Mouse (Mus musculus) stomach, embryonic 15.5 days (tissue): ENCODE measurements around the gene Pes1. TPM values are rescaled to one million over a fixed set of nuclear protein-coding genes. Genes with fewer than 3 reads are reported as not detected.
A peak's percentile ranks its signal among the peaks of the same experiment; 100 is the strongest.
"Not testable (repeated sequence)": the region's sequence is repeated elsewhere in the genome, so short reads cannot be mapped to it uniquely, and the experiment has no call there.

Source experiments
- ATAC-seq: fragments of 200-750 bp; cut with Nextera tagmentation; 2 replicates; pipeline ENCODE4 v1.8.0; 2017; ENCODE audit warnings: low read depth, moderate number of reproducible peaks, moderate TSS enrichment; ENCODE audit not compliant: insufficient read depth, low FRiP score
- H3K27ac ChIP-seq: fragments of 300-500 bp; sonication (generic); 2 replicates; pipeline ENCODE4 v1.5.1; 2015; ENCODE audit warnings: mild to moderate bottlenecking, inconsistent platforms
- H3K27me3 ChIP-seq: fragments of 300-500 bp; sonication (generic); replicated peaks from 2 replicates; pipeline ENCODE4 v1.6.1; 2015; ENCODE audit warnings: inconsistent platforms
- H3K36me3 ChIP-seq: fragments of 300-500 bp; sonication (generic); 2 replicates; pipeline ENCODE4 v1.6.1; 2015; ENCODE audit warnings: inconsistent platforms
- H3K4me1 ChIP-seq: fragments of 300-500 bp; sonication (generic); 2 replicates; pipeline ENCODE4 v1.6.1; 2015; ENCODE audit warnings: inconsistent platforms
- H3K4me2 ChIP-seq: fragments of 300-500 bp; sonication (generic); 2 replicates; pipeline ENCODE4 v1.6.1; 2015; ENCODE audit warnings: mild to moderate bottlenecking, inconsistent platforms
- H3K4me3 ChIP-seq: fragments of 300-500 bp; sonication (generic); replicated peaks from 2 replicates; pipeline ENCODE4 v1.5.1; 2015; ENCODE audit warnings: inconsistent platforms
- H3K9ac ChIP-seq: fragments of 300-500 bp; sonication (generic); 2 replicates; pipeline ENCODE4 v1.6.1; 2015; ENCODE audit warnings: inconsistent platforms
- H3K9me3 ChIP-seq: fragments of 300-500 bp; sonication (generic); 2 replicates; pipeline ENCODE4 v1.6.1; 2016; ENCODE audit warnings: inconsistent platforms
- WGBS: fragments of 180-500 bp; shearing (Covaris S2); methylation state at CpG from one replicate; pipeline ENCODE4 v1.1.7; 2015; 5-methylcytosine and 5-hydroxymethylcytosine counted together
- polyA plus RNA-seq: library from polyadenylated mRNA; unstranded; fragments of >200 nt; fragmentation: Nextera tagmentation; extraction: Ambion mirVana; gene quantifications from 2 replicates; pipeline ENCODE4 v1.2.1, GENCODE M21; 2015

Pes1 gene
- polyA plus RNA-seq, 1 experiment from 2014 or later = 75.6 TPM

- Histone ChIP-seq H3K4me1 (peaks cover 2% of the 10 kb centered on the region; the same call in 1 of the 2 replicates), H3K9ac (no peak overlapping the region), H3K27ac (no peak overlapping the region), H3K4me2 (no peak overlapping the region), H3K36me3 (no peaks in the 10 kb centered on the region), H3K4me3 (no peak overlapping the region), H3K27me3 (peaks cover 8% of the 10 kb centered on the region), H3K9me3 (no peaks in the 10 kb centered on the region)
- 63% methylated on average over 6 of the region's 6 CpGs for WGBS
- ATAC-seq = no peak
These were observed 29.4 kb downstream of the Pes1 start for GRCm38 (mm10) chr11:3993132-3993531.

DNA sequence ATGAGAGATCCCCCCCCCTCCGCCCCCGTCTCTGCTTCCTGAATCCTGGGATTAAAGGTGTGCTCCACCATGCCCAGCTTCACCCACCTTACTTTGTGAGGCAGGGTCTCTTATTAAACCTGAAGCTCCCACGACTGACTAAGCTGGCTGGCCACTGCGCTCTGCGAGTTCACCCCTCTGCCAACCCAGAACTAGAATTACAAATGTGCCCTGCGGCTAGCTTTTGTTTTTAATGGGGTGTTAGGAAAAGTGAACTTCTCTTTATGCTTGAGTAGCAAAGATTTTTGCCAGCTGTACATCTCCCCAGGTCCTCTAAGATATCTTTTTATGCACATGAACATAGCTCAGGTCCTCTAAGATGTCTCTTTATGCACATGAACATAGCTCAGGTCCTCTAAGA is 30.1 kb downstream of the Pes1 start:
- H3K4me3 ChIP-seq = no peak overlapping the region
- peaks cover 16% of the 10 kb centered on the region for H3K27me3 ChIP-seq
- H3K27ac ChIP-seq = no peak overlapping the region
- 84% methylated on average over 6 of the region's 6 CpGs for WGBS
- no peaks in the 10 kb centered on the region for H3K9me3 ChIP-seq
- H3K4me1 ChIP-seq = peaks cover 7% of the 10 kb centered on the region; the same call in 1 of the 2 replicates
- no peak overlapping the region for H3K9ac ChIP-seq
- no peak for ATAC-seq
- no peaks in the 10 kb centered on the region for H3K36me3 ChIP-seq
- H3K4me2 ChIP-seq = no peak overlapping the region

- Histone ChIP-seq H3K4me2 (no peak overlapping the region), H3K4me1 (peaks cover 7% of the 10 kb centered on the region; the same call in 1 of the 2 replicates), H3K4me3 (no peak overlapping the region), H3K36me3 (no peaks in the 10 kb centered on the region), H3K27me3 (peaks cover 25% of the 10 kb centered on the region), H3K9me3 (no peaks in the 10 kb centered on the region), H3K9ac (no peak overlapping the region), H3K27ac (no peak overlapping the region)
- no peak for ATAC-seq
- 80% methylated on average over 5 of the region's 5 CpGs for WGBS
These were observed 31.7 kb downstream of the Pes1 start for GRCm38 (mm10) chr11:3995511-3995910.

DNA sequence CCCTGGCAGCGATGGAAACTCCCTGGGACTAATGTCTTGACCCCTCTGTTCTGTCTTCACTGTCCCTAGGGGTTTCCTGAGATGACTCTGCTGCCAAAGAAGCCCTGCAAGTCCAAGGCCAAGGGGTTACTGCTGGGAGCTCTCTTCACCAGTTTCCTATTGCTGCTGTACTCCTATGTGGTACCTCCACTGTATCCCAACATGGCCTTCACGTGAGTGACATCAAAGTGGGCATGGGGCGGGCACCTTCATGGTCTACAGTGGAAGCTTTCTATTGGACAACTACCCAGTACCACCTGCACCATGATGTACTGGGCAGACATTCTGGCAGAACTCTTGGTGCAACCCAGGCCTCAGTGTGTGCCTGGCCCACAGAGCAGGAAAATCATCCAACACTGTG is 33.1 kb downstream of the Pes1 start:
- no peaks in the 10 kb centered on the region for H3K36me3 ChIP-seq
- WGBS = 83% methylated on average over 3 of the region's 3 CpGs
- no peak overlapping the region for H3K27ac ChIP-seq
- no peak for ATAC-seq
- no peaks in the 10 kb centered on the region for H3K9me3 ChIP-seq
- H3K9ac ChIP-seq = no peak overlapping the region
- peaks cover 25% of the 10 kb centered on the region for H3K27me3 ChIP-seq
- no peak overlapping the region for H3K4me2 ChIP-seq
- H3K4me1 ChIP-seq = peaks cover 7% of the 10 kb centered on the region; the same call in 1 of the 2 replicates
- H3K4me3 ChIP-seq = no peak overlapping the region

DNA sequence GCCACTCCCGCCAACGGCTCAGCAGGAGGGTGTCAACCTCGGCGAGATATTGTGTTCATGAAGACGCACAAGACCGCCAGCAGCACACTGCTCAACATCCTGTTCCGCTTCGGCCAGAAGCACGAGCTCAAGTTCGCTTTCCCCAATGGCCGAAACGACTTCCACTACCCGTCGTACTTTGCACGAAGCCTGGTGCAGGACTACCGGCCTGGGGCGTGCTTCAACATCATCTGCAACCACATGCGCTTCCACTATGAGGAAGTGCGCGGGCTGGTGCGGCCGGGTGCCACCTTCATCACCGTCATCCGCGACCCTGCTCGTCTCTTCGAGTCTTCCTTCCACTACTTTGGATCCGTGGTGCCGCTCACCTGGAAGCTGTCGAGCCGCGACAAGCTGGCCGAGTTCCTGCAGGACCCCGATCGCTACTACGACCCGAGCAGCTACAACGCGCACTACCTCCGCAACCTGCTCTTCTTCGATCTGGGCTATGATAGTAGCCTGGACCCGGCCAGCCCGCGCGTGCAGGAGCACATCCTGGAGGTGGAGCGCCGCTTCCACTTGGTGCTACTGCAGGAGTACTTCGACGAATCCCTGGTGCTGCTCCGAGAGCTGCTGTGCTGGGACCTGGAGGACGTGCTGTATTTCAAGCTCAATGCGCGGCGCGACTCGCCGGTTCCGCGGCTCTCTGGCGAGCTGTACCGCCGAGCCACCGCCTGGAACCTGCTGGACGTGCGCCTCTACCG is 34.4 kb downstream of the Pes1 start:
- no peak for ATAC-seq
- 12% methylated on average over 66 of the region's 66 CpGs for WGBS

DNA sequence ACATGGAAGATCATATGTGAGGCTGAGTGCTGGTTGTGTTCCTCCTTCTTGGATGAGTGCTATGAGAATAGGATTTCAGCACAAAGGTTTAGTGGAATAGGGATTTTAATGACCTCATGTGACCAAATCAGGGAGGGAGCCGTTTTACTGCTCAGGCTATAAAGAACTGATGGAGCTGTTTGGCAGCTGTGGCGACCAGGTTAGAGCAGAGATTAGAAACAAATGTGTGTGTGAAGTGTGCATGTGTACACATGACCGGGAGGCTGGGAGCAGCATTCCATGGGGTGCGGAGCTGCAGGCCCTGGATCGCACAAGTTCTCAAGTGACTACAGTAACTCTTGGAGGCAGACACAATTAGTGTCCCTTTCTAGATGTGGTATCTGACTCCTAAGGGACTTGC is 35.8 kb downstream of the Pes1 start:
- 66% methylated on average over 5 of the region's 5 CpGs for WGBS
- peaks cover 25% of the 10 kb centered on the region for H3K27me3 ChIP-seq
- H3K9me3 ChIP-seq = no peaks in the 10 kb centered on the region
- no peak overlapping the region for H3K4me3 ChIP-seq
- no peak overlapping the region for H3K27ac ChIP-seq
- peaks cover 7% of the 10 kb centered on the region; the same call in 1 of the 2 replicates for H3K4me1 ChIP-seq
- H3K36me3 ChIP-seq = no peaks in the 10 kb centered on the region
- no peak overlapping the region for H3K4me2 ChIP-seq
- ATAC-seq = no peak
- no peak overlapping the region for H3K9ac ChIP-seq

More for the DNA sequence above, 34.4 kb downstream of the Pes1 start:
- no peaks in the 10 kb centered on the region for H3K9me3 ChIP-seq
- no peaks in the 10 kb centered on the region for H3K36me3 ChIP-seq
- H3K9ac ChIP-seq = no peak overlapping the region
- peaks cover 25% of the 10 kb centered on the region for H3K27me3 ChIP-seq
- peak overlapping the region; percentile 26 for H3K4me3 ChIP-seq
- H3K4me2 ChIP-seq = peak overlapping the region; percentile 52
- no peak overlapping the region for H3K27ac ChIP-seq
- H3K4me1 ChIP-seq = peaks cover 7% of the 10 kb centered on the region; the same call in 1 of the 2 replicates

DNA sequence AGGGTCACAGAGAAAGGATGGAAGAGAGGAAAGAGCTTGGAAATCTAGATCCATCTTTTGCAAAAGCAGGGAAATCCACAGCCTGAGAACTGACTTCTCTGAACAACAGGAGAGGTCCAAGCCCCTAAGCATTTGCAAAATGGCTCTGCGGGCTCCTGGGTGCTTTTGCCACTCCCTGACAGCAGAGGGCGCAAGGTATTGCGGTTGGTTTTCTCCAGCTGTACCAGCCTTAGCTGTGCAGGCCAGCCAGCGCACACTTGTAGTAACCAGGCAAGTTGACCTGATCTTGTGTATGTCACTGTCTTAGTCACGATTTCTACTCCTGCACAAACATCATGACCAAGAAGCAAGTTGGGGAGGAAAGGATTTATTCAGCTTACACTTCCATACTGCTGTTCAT is 37.8 kb downstream of the Pes1 start:
- no peak overlapping the region for H3K27ac ChIP-seq
- no peak for ATAC-seq
- WGBS = 7% methylated on average over 5 of the region's 5 CpGs
- H3K4me2 ChIP-seq = no peak overlapping the region
- H3K9ac ChIP-seq = no peak overlapping the region
- no peak overlapping the region for H3K4me3 ChIP-seq
- peaks cover 25% of the 10 kb centered on the region for H3K27me3 ChIP-seq
- peaks cover 7% of the 10 kb centered on the region; the same call in 1 of the 2 replicates for H3K4me1 ChIP-seq
- no peaks in the 10 kb centered on the region for H3K9me3 ChIP-seq
- no peaks in the 10 kb centered on the region for H3K36me3 ChIP-seq

- Histone ChIP-seq H3K4me3 (no peak overlapping the region), H3K36me3 (no peaks in the 10 kb centered on the region), H3K9me3 (no peaks in the 10 kb centered on the region), H3K27me3 (no peaks in the 10 kb centered on the region), H3K27ac (no peak overlapping the region), H3K4me2 (no peak overlapping the region), H3K9ac (no peak overlapping the region), H3K4me1 (no peaks in the 10 kb centered on the region)
- 51% methylated on average over 5 of the region's 5 CpGs for WGBS
- no peak for ATAC-seq
These were observed 41.5 kb downstream of the Pes1 start for GRCm38 (mm10) chr11:4005220-4005805.

GRCm38 (mm10) chr11:4006462-4006861 is 42.7 kb downstream of the Pes1 start:
- 80% methylated on average over 3 of the region's 3 CpGs for WGBS
- ATAC-seq = no peak
- no peak overlapping the region for H3K27ac ChIP-seq

GRCm38 (mm10) chr11:4012616-4013015 is 48.8 kb downstream of the Pes1 start:
- 78% methylated on average over 1 of the region's 1 CpGs for WGBS

More at GRCm38 (mm10) chr11:4006462-4006861, 42.7 kb downstream of the Pes1 start:
- Histone ChIP-seq H3K9me3 (no peaks in the 10 kb centered on the region), H3K36me3 (no peaks in the 10 kb centered on the region), H3K4me2 (no peak overlapping the region), H3K4me3 (no peak overlapping the region), H3K9ac (no peak overlapping the region), H3K4me1 (no peaks in the 10 kb centered on the region), H3K27me3 (no peaks in the 10 kb centered on the region)

GRCm38 (mm10) chr11:4015796-4016195 is 52.0 kb downstream of the Pes1 start:
- H3K27ac ChIP-seq, H3K9ac ChIP-seq, H3K9me3 ChIP-seq, ATAC-seq, H3K36me3 ChIP-seq, H3K4me3 ChIP-seq, H3K4me2 ChIP-seq, H3K4me1 ChIP-seq, H3K27me3 ChIP-seq: not testable (repeated sequence)
- 87% methylated on average over 14 of the region's 14 CpGs for WGBS

More at GRCm38 (mm10) chr11:4012616-4013015, 48.8 kb downstream of the Pes1 start:
- Histone ChIP-seq H3K27me3 (no peaks in the 10 kb centered on the region), H3K36me3 (no peaks in the 10 kb centered on the region), H3K27ac (no peak overlapping the region), H3K4me1 (no peaks in the 10 kb centered on the region), H3K4me3 (no peak overlapping the region), H3K4me2 (no peak overlapping the region), H3K9ac (no peak overlapping the region), H3K9me3 (no peaks in the 10 kb centered on the region)
- ATAC-seq = no peak

- ATAC-seq, H3K27ac ChIP-seq, H3K27me3 ChIP-seq, H3K9ac ChIP-seq, H3K9me3 ChIP-seq, H3K36me3 ChIP-seq, H3K4me1 ChIP-seq, H3K4me2 ChIP-seq, H3K4me3 ChIP-seq: not testable (repeated sequence)
- 87% methylated on average over 13 of the region's 13 CpGs for WGBS
These were observed 58.3 kb downstream of the Pes1 start for GRCm38 (mm10) chr11:4022111-4022510.
